Mouse (Mus musculus) lung, postnatal 0 days (tissue): Measurements from ENCODE around the gene Il9r. TPM values are rescaled to one million over a fixed set of nuclear protein-coding genes. Genes with fewer than 3 reads are reported as not detected.

ENCODE experiments used
- ATAC-seq: fragments of 200-750 bp; cut with Nextera tagmentation; 2 replicates; pipeline ENCODE4 v1.8.0; 2017; ENCODE audit warnings: moderate library complexity
- DNase-seq: peaks from one replicate; pipeline ENCODE4 v3.0.0-alpha.2; 2016; ENCODE audit warnings: low spot score
- H3K27ac ChIP-seq: fragments of 300-500 bp; sonication (generic); 2 replicates; pipeline ENCODE4 v1.5.1; 2014; ENCODE audit warnings: antibody characterized with exemption, mild to moderate bottlenecking, low read length, mixed read lengths
- H3K27me3 ChIP-seq: fragments of 300-500 bp; sonication (generic); replicated peaks from 2 replicates; pipeline ENCODE4 v1.6.1; 2014; ENCODE audit warnings: low read length, mixed read lengths; ENCODE audit not compliant: insufficient read depth
- H3K36me3 ChIP-seq: fragments of 300-500 bp; sonication (generic); 2 replicates; pipeline ENCODE4 v1.6.1; 2014; ENCODE audit warnings: low read length, mixed read lengths; ENCODE audit not compliant: insufficient read depth
- H3K4me1 ChIP-seq: fragments of 300-500 bp; sonication (generic); 2 replicates; pipeline ENCODE4 v1.6.1; 2014; ENCODE audit warnings: antibody characterized with exemption, low read depth, low read length, mixed read lengths; ENCODE audit not compliant: insufficient read depth
- H3K4me2 ChIP-seq: fragments of 300-500 bp; sonication (generic); replicated peaks from 2 replicates; pipeline ENCODE4 v1.6.1; 2014; ENCODE audit warnings: low read depth, mild to moderate bottlenecking, low read length, moderate library complexity, mixed read lengths
- H3K4me3 ChIP-seq: fragments of 300-500 bp; sonication (generic); 2 replicates; pipeline ENCODE4 v1.5.1; 2014; ENCODE audit warnings: low read depth, low read length
- H3K9ac ChIP-seq: fragments of 300-500 bp; sonication (generic); replicated peaks from 2 replicates; pipeline ENCODE4 v1.6.1; 2014; ENCODE audit warnings: low read depth, mild to moderate bottlenecking
- H3K9me3 ChIP-seq: fragments of 300-500 bp; sonication (generic); 2 replicates; pipeline ENCODE4 v1.6.1; 2016; ENCODE audit warnings: low read length, mixed read lengths
- CTCF ChIP-seq: IDR thresholded peaks from 2 replicates; pipeline ENCODE4 v1.5.1; 2016; ENCODE audit warnings: antibody characterized with exemption, mild to moderate bottlenecking
- EP300 ChIP-seq: IDR thresholded peaks from 2 replicates; pipeline ENCODE4 v1.6.1; 2016; ENCODE audit warnings: antibody characterized with exemption, mild to moderate bottlenecking, control low read depth
- WGBS: fragments of 180-500 bp; shearing (Covaris S2); extraction: QIAGEN DNeasy Blood & Tissue Kit; methylation state at CpG from one replicate; pipeline ENCODE4 v1.1.7; 2014; 5-methylcytosine and 5-hydroxymethylcytosine counted together
- polyA plus RNA-seq: library from polyadenylated mRNA; unstranded; fragments of >200 nt; fragmentation: Nextera tagmentation; extraction: Ambion mirVana; gene quantifications from 2 replicates; pipeline ENCODE4 v1.2.1, GENCODE M21; 2015

The Il9r gene
- polyA plus RNA-seq, 1 experiment from 2014 or later: 0.05 TPM

DNA sequence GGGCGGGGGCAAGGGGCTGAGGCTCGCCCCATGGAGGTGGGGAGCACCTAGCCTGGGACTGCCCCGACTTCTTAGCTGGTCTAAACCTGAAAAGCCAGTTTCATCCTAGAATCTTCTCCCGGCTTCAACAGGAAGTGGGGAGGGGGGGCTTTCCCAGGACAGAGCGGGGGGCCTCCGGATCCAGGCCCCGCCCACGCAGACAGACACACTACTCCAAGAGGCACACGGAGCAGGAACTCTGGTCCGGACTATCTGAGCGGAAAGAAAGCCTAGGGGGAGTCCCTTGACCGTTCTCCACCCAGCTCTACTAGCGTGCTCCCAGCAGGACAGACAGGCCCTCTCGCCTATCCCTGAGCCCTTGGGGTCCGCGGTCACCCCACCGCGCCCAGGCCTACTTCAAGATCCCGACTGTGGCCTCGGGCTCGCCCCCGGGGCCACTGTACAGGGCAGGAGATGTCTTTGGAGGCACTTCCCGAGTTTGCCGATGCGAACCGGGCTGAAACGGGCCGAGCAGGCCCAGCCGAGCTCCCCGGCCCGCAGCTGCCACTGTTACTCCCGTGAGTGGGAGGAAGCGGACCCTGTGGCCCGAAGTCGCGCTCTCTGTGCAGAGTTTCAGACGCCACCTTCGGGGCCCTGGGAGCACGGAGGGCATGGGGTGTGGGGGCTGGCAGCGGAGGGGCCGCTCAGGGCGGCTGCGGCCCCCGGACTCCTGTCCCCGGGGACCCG is 21.3 kb upstream of the Il9r start:
- H3K4me1 ChIP-seq: peaks cover 45% of the 10 kb centered on the region
- peak; percentile 84 for DNase-seq
- H3K4me3 ChIP-seq: peak overlapping the region; percentile 93
- peak overlapping the region; percentile 73 for H3K4me2 ChIP-seq
- peak overlapping the region; percentile 96 for H3K27ac ChIP-seq
- WGBS: 1% methylated on average over 39 of the region's 46 CpGs
- H3K27me3 ChIP-seq: no peaks in the 10 kb centered on the region
- ATAC-seq: peak; percentile 51
- TF ChIP-seq EP300: peak; percentile 26; the same call in 1 of the 2 replicates
- no peak for TF ChIP-seq CTCF
- no peaks in the 10 kb centered on the region for H3K9me3 ChIP-seq
- peak overlapping the region; percentile 97 for H3K9ac ChIP-seq
- no peaks in the 10 kb centered on the region for H3K36me3 ChIP-seq

DNA sequence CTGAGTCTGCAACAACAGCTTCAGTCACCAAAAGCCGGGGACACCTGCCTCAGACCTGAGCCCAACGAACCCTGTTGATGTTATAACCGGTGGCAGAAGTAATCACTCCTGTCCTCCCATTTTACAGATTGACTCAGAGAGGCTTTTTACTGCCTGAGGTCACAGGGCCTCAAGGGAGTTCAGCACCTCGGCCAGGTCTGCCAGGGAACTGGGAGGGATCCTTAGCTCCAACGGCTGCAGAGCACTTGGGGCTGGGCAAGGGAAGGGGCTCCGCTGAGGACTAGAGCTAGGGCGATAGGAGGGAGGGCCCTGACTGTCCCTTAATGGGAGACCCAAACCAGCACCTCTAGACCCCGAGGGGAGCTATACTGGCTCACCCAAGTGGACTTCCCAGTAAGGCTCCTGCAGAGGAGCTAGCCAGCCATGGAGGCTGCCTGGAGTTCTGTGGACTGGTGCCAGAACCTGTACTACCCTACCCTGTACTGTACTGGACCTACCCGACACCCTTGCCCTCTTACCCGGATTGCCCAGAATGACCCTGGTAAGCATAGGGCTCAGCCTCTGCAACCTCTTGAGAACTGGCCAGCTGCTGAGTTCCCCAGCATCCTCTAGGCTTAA is 20.6 kb upstream of the Il9r start:
- H3K4me3 ChIP-seq: peak overlapping the region; percentile 93

GRCm38 (mm10) chr11:32219287-32219686 is 19.2 kb upstream of the Il9r start:
- WGBS: 86% methylated on average over 10 of the region's 10 CpGs
- Histone ChIP-seq H3K4me2 (no peak overlapping the region), H3K36me3 (0 out of 2 replicates have a peak, but pooled peaks cover 2% of the 10 kb centered on the region), H3K27ac (no peak overlapping the region), H3K4me3 (no peak overlapping the region), H3K27me3 (no peaks in the 10 kb centered on the region), H3K9me3 (no peaks in the 10 kb centered on the region), H3K9ac (no peak overlapping the region), H3K4me1 (peaks cover 28% of the 10 kb centered on the region)
- ATAC-seq: no peak
- no peak for TF ChIP-seq CTCF
- no peak for TF ChIP-seq EP300
- DNase-seq: no peak

More for the DNA sequence above, 20.6 kb upstream of the Il9r start:
- H3K4me2 ChIP-seq: peak overlapping the region; percentile 73
- 35% methylated on average over 10 of the region's 10 CpGs for WGBS
- H3K9ac ChIP-seq: peak overlapping the region; percentile 97; the same call in 1 of the 2 replicates
- peak overlapping the region; percentile 96 for H3K27ac ChIP-seq
- no peaks in the 10 kb centered on the region for H3K9me3 ChIP-seq
- H3K27me3 ChIP-seq: no peaks in the 10 kb centered on the region
- no peaks in the 10 kb centered on the region for H3K36me3 ChIP-seq
- no peak for ATAC-seq
- peaks cover 42% of the 10 kb centered on the region for H3K4me1 ChIP-seq
- TF ChIP-seq EP300 (no peak), CTCF (no peak)
- DNase-seq: no peak

- Histone ChIP-seq H3K4me1 (peaks cover 25% of the 10 kb centered on the region; the same call in 1 of the 2 replicates), H3K27me3 (no peaks in the 10 kb centered on the region), H3K9me3 (no peaks in the 10 kb centered on the region), H3K4me3 (no peak overlapping the region), H3K36me3 (peaks cover 9% of the 10 kb centered on the region), H3K27ac (no peak overlapping the region), H3K4me2 (no peak overlapping the region), H3K9ac (no peak overlapping the region)
- DNase-seq (no peak), ATAC-seq (no peak)
- no peak for TF ChIP-seq CTCF
- 56% methylated on average over 6 of the region's 6 CpGs for WGBS
Observed at GRCm38 (mm10) chr11:32218501-32219050, 18.5 kb upstream of the Il9r start.

DNA sequence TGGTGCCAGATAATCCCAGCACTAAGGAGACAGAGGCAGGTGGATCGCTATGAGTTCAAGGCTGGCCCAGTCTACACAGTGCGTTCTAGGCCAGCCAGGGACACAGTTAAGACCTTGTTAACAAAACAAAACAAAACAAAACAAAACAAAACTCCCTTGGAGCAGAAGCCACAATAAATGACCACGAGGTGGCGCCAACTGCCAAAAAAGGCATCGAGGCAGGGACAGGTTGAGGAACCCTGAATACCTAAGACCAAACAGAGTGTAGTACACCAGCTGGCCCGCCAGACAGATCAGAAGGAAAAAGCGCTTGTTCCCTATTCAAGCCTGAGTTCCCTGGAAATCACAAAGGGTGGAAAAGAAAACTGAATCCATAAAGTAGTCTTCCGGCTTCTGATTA is 16.8 kb upstream of the Il9r start:
- peak; percentile 32; the same call in 1 of the 2 replicates for ATAC-seq
- Histone ChIP-seq H3K27ac (no peak overlapping the region), H3K27me3 (no peaks in the 10 kb centered on the region), H3K9me3 (no peaks in the 10 kb centered on the region), H3K36me3 (peaks cover 14% of the 10 kb centered on the region), H3K4me2 (no peak overlapping the region), H3K9ac (no peak overlapping the region), H3K4me1 (peaks cover 15% of the 10 kb centered on the region; the same call in 1 of the 2 replicates), H3K4me3 (no peak overlapping the region)
- peak; percentile 85 for DNase-seq
- TF ChIP-seq CTCF (peak; percentile 94), EP300 (no peak)
- WGBS: 23% methylated on average over 8 of the region's 8 CpGs

DNA sequence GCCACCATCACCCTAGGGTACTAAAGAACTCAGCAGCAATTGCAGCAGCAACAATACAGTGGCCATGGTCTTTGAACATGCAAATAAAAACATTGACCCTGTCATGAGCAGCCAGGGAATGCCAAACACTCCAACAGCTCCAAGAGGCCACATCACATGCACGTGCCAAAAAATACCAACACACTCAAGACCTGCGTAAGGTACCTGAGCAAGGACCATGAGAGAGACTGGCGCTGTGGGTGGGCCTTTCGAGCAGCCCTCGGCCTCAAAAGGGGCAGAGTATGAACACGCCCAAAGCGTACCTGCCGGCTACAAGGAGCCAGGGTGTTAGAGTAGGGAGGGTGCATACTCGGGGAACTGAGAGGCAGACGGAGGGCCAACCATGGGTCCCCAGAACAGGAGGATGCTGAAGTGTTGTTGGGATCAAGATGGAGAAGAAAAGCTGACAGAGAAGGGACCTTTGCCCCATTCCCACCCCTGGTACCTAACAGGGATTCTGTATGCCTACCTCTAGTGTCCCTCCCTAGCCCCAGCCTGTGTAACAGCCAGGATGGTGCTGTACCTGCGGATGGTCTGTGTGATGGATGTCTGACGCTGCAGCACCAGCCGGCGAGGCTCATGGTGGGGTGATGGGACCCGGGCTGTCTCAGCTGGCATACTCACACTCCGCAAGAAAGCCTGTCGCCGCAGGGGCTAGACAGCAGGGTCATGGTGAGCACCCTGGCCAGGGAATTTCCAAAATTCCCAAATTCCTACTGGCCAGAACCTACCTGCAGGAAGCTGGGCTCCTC is 15.5 kb upstream of the Il9r start:
- no peak overlapping the region for H3K9ac ChIP-seq
- TF ChIP-seq EP300 (no peak), CTCF (no peak)

More for the DNA sequence above, 15.5 kb upstream of the Il9r start:
- Histone ChIP-seq H3K9me3 (no peaks in the 10 kb centered on the region), H3K36me3 (peaks cover 20% of the 10 kb centered on the region), H3K4me1 (peaks cover 12% of the 10 kb centered on the region; the same call in 1 of the 2 replicates), H3K27me3 (no peaks in the 10 kb centered on the region), H3K4me2 (no peak overlapping the region), H3K4me3 (no peak overlapping the region), H3K27ac (no peak overlapping the region)
- ATAC-seq (peak; percentile 50), DNase-seq (no peak)
- WGBS: 85% methylated on average over 18 of the region's 18 CpGs
